ENCODE assay signal across 22 mouse cellular contexts in genomic region chr5:107207911-107208310, GRCm38 (mm10).
DNase-seq lines count a peak whose midpoint lies in the region; ATAC-seq lines count a peak whose summit lies in the region.
"Had no signal": no experiment of that assay in that cellular context is flagged by ENCODE, and none has a peak within 500 bp of the region (broad histone marks: within the 10 kb centered on the region; RNA-seq: fewer than 3 reads in every experiment).

No protein-coding gene starts in this region.

- H3K27me3 ChIP-seq in heart, embryonic 13.5 days (replicated peaks): no peaks in the 10 kb centered on the region
- no peaks in the 10 kb centered on the region for H3K27me3 ChIP-seq in lung, embryonic 15.5 days
- H3K27me3 ChIP-seq in limb, embryonic 10.5 days (ENCODE audit: low read depth, poor library complexity, severe bottlenecking): no peaks in the 10 kb centered on the region
- H3K27me3 ChIP-seq in stomach, embryonic 14.5 days (ENCODE audit: control insufficient read depth, insufficient read depth, low read length): no peaks in the 10 kb centered on the region
- H3K27me3 ChIP-seq: hindbrain, embryonic 13.5 days; intestine, embryonic 15.5 days; liver, embryonic 15.5 days; neural tube, embryonic 13.5 days had no signal

- H3K27ac ChIP-seq in heart, embryonic 13.5 days (replicated peaks): 0 out of 2 replicates have a peak overlapping the region, but pooled peaks have one; percentile 2
- 0 out of 2 replicates have a peak overlapping the region, but pooled peaks have one; percentile 22 for H3K27ac ChIP-seq in lung, embryonic 15.5 days
- peak overlapping the region; percentile 47; the same call in 1 of the 2 replicates for H3K27ac ChIP-seq in limb, embryonic 10.5 days
- peak overlapping the region; percentile 0; the same call in 1 of the 2 replicates for H3K27ac ChIP-seq in stomach, embryonic 14.5 days (ENCODE audit: low read length)
- H3K27ac ChIP-seq: hindbrain, embryonic 13.5 days; intestine, embryonic 15.5 days; liver, embryonic 15.5 days; neural tube, embryonic 13.5 days had no signal

- no peaks in the 10 kb centered on the region for H3K9me3 ChIP-seq in heart, embryonic 13.5 days
- H3K9me3 ChIP-seq in lung, embryonic 15.5 days: no peaks in the 10 kb centered on the region
- H3K9me3 ChIP-seq in limb, embryonic 10.5 days (replicated peaks): no peaks in the 10 kb centered on the region
- no peaks in the 10 kb centered on the region for H3K9me3 ChIP-seq in stomach, embryonic 14.5 days (ENCODE audit: control insufficient read depth, low read depth, low read length)
- H3K9me3 ChIP-seq: hindbrain, embryonic 13.5 days; intestine, embryonic 15.5 days; liver, embryonic 15.5 days; neural tube, embryonic 13.5 days had no signal

- WGBS in heart, embryonic 13.5 days: 68% methylated on average over 5 of the region's 5 CpGs
- 53% methylated on average over 5 of the region's 5 CpGs for WGBS in lung, embryonic 15.5 days
- 62% methylated on average over 5 of the region's 5 CpGs for WGBS in limb, embryonic 10.5 days
- WGBS in stomach, embryonic 14.5 days: 50% methylated on average over 5 of the region's 5 CpGs

- H3K36me3 ChIP-seq in heart, embryonic 13.5 days: peaks cover 12% of the 10 kb centered on the region
- no peaks in the 10 kb centered on the region for H3K36me3 ChIP-seq in lung, embryonic 15.5 days
- peaks cover 7% of the 10 kb centered on the region; the same call in 1 of the 2 replicates for H3K36me3 ChIP-seq in limb, embryonic 10.5 days
- no peaks in the 10 kb centered on the region for H3K36me3 ChIP-seq in stomach, embryonic 14.5 days (ENCODE audit: control insufficient read depth, insufficient read depth, low read length)
- H3K36me3 ChIP-seq: hindbrain, embryonic 13.5 days; intestine, embryonic 15.5 days; liver, embryonic 15.5 days; neural tube, embryonic 13.5 days had no signal

- H3K9ac ChIP-seq in heart, embryonic 13.5 days: no peak overlapping the region
- H3K9ac ChIP-seq in lung, embryonic 15.5 days: no peak overlapping the region
- no peak overlapping the region for H3K9ac ChIP-seq in stomach, embryonic 14.5 days (replicated peaks; ENCODE audit: low read depth, low read length)
- H3K9ac ChIP-seq: hindbrain, embryonic 13.5 days; intestine, embryonic 15.5 days; liver, embryonic 15.5 days; neural tube, embryonic 13.5 days had no signal

- H3K4me2 ChIP-seq in heart, embryonic 13.5 days: no peak overlapping the region
- no peak overlapping the region for H3K4me2 ChIP-seq in lung, embryonic 15.5 days
- H3K4me2 ChIP-seq in stomach, embryonic 14.5 days (replicated peaks; ENCODE audit: low read depth, low read length): no peak overlapping the region
- H3K4me2 ChIP-seq: hindbrain, embryonic 13.5 days; intestine, embryonic 15.5 days; liver, embryonic 15.5 days; midbrain, embryonic 11.5 days; neural tube, embryonic 13.5 days had no signal

- H3K4me3 ChIP-seq in heart, embryonic 13.5 days: no peak overlapping the region
- H3K4me3 ChIP-seq in lung, embryonic 15.5 days: no peak overlapping the region
- no peak overlapping the region for H3K4me3 ChIP-seq in limb, embryonic 10.5 days
- H3K4me3 ChIP-seq in stomach, embryonic 14.5 days (ENCODE audit: low read depth, low read length): no peak overlapping the region
- H3K4me3 ChIP-seq: hindbrain, embryonic 13.5 days; intestine, embryonic 15.5 days; liver, embryonic 15.5 days; neural tube, embryonic 13.5 days had no signal

- no peak for ATAC-seq in heart, embryonic 13.5 days (ENCODE audit: extremely low read depth, insufficient number of reproducible peaks, low FRiP score, low TSS enrichment)
- no peak for ATAC-seq in lung, embryonic 15.5 days (ENCODE audit: borderline replicate concordance, extremely low read depth, low FRiP score, low TSS enrichment)
- no peak for ATAC-seq in stomach, embryonic 14.5 days (ENCODE audit: insufficient number of reproducible peaks, insufficient read depth, low FRiP score, low read depth)
- ATAC-seq: forebrain, embryonic 14.5 days; intestine, embryonic 15.5 days had no signal

- H3K4me1 ChIP-seq in heart, embryonic 13.5 days: peaks cover 9% of the 10 kb centered on the region
- H3K4me1 ChIP-seq in lung, embryonic 15.5 days: peaks cover 11% of the 10 kb centered on the region
- H3K4me1 ChIP-seq in limb, embryonic 10.5 days: peaks cover 25% of the 10 kb centered on the region
- peaks cover 5% of the 10 kb centered on the region; the same call in 1 of the 2 replicates for H3K4me1 ChIP-seq in stomach, embryonic 14.5 days (ENCODE audit: control insufficient read depth, insufficient read depth, low read length)
- H3K4me1 ChIP-seq: hindbrain, embryonic 13.5 days; neural tube, embryonic 13.5 days had no signal

- no peak for DNase-seq in heart, adult 9 months (ENCODE audit: low spot score in 2 of 2)
- no peak for DNase-seq in lung, adult 18-20 months
- no peak for DNase-seq in limb, embryonic 10.5 days (ENCODE audit: low spot score)
- DNase-seq in cerebellum, postnatal 25 days: no peak
- DNase-seq in kidney, adult 9 months: no peak
- DNase-seq: adrenal gland, postnatal 14 days; cerebellum, adult 8-10 months; heart, postnatal 10 days; kidney, postnatal 14 days; layer of hippocampus, adult 9-11 months; lung, postnatal 36 days; right cerebral cortex, postnatal 14 days; thymus, adult 2 months had no signal
